Mouse (Mus musculus) yolk sac, embryonic 10.5 days (tissue): ENCODE measurements around the gene Sox12.
A peak's percentile ranks its signal among the peaks of the same experiment; 100 is the strongest.
"Not testable (repeated sequence)": the region's sequence is repeated elsewhere in the genome, so short reads cannot be mapped to it uniquely, and the experiment has no call there.

Experiments used
- DNase-seq: peaks from one replicate; pipeline ENCODE4 v3.0.0-alpha.2; 2017; ENCODE audit warnings: low spot score

The Sox12 gene

GRCm38 (mm10) chr2:152397680-152398435 is at the start of gene Sox12:
TSS of gene Sox12 (minus strand) at chr2:152398063.
- DNase-seq, result peak; percentile 97

- no peak for DNase-seq
Measured at GRCm38 (mm10) chr2:152447461-152447860, 49.6 kb upstream of the Sox12 start.

GRCm38 (mm10) chr2:152446642-152447041 is 48.8 kb upstream of the Sox12 start:
- no peak for DNase-seq

DNA sequence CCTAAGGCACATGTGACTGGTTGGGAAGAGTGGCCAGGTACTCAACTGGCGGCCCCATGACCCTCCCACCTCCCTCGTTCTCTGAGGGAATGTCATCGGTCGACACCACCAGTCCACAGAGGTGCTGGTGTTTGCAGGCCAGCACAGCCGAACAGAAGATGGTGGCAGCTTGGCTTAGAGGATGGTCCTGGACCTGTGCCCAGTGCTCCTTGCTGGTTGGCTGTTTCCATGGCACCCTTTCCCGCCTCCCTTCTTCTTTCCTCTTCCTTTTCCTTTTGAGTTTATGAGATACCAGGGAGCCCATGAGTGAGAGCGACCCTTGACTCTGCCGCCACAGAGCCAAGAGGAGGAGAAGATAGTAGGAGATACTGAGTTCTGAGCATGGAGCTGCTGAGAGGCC is 45.4 kb upstream of the Sox12 start:
- DNase-seq, result no peak

DNA sequence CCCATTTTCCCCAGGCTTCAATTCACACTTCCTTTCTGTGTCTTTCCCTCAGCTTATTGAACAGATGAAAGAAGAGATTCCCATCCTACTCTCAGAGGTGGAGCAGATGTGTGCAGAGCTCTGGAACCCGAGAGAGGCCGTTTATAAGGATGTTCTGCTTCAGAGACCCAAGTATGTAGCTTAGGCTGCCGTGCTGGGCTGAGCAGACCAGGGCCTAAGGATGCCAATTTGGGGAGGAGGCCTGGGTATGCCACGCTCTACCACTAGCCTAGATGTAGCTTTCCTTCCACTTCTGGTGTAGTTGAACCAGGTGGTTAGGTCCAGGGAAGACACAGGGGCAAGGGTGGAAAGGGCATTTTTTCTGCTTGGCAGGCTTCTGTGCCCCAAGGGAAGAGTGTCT is 44.5 kb upstream of the Sox12 start:
- DNase-seq, result no peak

DNA sequence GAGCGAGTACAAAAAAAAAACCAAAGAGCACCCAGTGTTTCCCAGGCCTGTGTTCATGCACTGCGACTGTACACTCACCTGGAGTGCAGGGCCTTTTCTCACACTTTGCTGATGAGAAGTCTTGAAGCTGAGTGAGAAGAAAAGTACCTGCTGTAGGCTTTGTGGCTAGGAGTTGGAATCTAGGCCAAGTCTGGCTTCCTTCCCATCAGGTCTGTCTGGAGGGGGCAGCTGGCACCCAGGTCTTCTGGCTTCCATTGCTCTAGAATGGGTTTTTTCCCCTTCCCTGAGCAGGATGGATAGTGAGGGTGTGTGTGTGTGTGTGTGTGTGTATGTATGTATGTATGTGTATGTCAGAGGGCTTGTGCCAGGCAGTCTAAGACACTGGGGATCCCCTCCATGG is 42.0 kb upstream of the Sox12 start:
- no peak for DNase-seq

DNA sequence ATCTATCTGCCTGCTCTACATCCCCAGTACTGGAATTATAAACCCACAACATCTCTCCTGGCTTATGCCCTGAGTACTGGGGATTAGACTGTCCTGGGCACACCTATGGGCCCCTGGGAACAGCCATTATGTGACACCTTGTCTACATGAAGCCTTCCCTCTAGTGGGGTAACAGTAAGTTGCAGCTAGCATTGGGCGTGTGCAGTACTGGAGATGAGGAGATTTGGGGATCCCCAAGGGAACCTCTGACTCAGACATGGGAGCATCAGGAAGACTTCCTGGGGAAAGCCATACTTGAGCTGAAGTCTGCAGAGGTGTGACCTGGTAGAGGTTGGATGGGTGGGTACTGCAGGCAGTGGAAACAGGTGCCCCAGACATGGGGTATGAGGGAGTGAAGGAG is 41.1 kb upstream of the Sox12 start:
- DNase-seq, result no peak

GRCm38 (mm10) chr2:152436983-152437860 is 39.4 kb upstream of the Sox12 start:
- DNase-seq, result peak; percentile 71

DNA sequence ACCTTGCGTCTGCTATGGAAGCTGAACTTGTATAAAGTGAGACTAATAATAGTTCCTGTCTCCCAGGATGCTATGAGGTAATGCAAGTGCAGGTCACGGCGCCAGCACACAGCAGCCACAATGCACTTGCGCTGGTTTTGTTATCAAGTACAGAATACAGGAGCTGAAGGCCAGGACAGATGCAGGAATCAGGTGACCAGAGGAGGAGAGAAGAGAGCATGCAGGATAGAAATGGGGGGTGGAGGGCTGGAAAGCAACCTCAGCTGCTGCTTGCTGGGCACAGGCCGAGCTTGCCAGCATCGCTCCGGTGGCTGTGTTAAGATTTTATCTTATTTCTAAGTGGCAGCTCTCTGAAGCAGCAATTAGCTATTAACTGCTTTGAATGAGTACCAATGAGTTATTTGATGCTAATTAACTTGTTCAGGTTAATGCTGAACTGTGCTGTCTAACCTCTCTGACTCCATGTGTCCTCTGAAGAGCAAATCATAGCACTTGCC is 38.6 kb upstream of the Sox12 start:
- DNase-seq, result no peak

GRCm38 (mm10) chr2:152428481-152428880 is 30.6 kb upstream of the Sox12 start:
- not testable (repeated sequence) for DNase-seq

- DNase-seq, result peak; percentile 37
Measured at GRCm38 (mm10) chr2:152427493-152427892, 29.6 kb upstream of the Sox12 start.

- no peak for DNase-seq
Measured at GRCm38 (mm10) chr2:152415786-152416185, 17.9 kb upstream of the Sox12 start.

DNA sequence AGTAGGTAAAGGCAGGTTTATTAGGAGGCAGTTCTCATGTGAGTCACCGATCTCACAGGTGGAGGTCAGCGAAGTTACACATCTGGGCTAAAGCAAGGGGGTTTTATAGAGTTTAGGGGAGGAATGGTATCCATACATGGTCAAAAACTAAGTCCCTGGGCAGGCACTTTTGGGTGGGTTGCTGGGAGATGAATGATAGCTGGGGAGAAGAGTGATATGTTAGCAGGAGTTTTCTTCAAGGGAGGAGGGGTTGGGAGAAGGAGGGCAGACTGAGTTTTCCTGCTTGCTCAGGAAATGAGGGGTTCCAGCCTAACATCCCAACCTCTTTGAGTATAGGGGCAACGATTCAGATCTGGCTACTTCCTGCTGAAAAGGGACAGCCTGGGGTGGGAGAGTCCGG is 17.4 kb upstream of the Sox12 start, which contains the start of gene 6820408C15Rik:
6820408C15Rik (plus strand) TSS at position 301 of the 400 bp plus-strand sequence.
- DNase-seq, result no peak

GRCm38 (mm10) chr2:152414591-152415165 is 16.8 kb upstream of the Sox12 start, which contains the start of gene Zcchc3:
TSS of gene Zcchc3 (minus strand) at chr2:152415027.
- peak; percentile 93 for DNase-seq

DNA sequence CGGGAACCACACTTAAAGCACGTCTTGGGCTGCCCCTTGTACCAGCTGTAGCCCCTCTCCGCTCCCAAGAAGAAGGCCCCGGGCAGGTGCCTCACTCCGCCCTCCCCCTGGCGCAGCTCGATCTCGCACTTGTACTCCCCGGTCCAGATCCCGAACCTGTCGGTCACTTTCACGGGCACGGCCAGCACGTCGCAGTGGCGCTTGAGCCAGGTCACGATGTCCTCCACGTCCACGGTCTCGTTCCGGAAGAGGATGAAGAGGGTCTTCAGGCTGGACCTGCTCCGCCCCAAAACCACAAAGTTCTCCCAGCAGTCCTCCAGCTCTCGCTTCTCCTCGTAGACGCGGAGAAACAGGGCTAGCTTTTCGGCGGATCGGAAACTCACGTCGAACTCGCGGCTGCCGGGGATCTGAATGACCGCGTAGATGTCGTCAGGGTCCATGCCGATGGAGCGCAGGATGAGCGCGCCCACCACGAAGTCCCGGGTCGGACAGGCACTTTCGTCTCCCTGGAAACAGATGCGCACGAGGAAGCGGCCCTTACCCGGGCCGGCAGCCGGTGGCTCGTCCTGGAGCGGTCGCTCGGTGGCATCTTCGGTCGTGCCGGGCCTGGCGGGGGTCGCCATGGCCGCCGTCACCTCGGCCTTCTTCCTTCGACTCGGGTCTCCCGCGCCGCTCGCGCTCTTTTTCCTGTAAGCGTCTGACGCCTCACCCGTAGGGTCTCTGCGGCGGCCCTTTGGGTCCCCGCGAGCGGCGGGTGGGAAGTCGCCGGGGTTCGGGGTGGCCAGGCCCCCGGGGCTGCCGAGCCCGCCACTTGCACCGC is 16.1 kb upstream of the Sox12 start:
- peak; percentile 64 for DNase-seq

GRCm38 (mm10) chr2:152413158-152413764 is 15.4 kb upstream of the Sox12 start:
- DNase-seq, result no peak

DNA sequence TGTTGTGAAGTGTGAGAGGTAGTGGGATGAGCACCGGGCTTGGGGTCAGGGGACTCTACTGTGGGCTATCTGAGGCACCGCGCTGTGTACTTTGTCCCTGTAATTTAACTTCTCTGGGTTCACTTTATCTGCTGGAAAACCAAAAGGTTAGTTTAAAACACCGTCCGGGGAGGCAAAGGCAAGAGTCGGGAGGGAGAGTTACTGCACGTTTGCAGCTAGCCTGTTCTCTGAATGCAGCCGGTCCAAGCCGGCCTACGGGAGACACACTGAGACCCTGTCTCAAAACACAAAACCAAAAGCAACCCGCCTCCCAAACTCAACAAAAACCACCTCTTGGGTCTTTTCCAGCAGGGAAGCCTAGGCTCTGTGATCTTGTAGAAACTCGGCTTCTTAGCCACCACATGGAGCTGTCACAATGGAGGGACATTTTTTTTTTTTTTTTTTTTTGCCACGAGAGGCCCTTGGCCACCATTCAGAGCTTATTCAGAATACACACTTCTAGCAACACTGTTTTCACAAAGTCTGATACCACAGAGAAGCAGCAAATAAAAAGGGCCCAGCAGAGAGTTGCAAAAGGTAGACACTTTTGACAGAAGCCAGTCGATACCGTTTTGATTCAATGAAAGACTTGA is 14.8 kb upstream of the Sox12 start:
- DNase-seq, result peak; percentile 75

GRCm38 (mm10) chr2:152411471-152411870 is 13.6 kb upstream of the Sox12 start:
- DNase-seq, result peak; percentile 51

DNA sequence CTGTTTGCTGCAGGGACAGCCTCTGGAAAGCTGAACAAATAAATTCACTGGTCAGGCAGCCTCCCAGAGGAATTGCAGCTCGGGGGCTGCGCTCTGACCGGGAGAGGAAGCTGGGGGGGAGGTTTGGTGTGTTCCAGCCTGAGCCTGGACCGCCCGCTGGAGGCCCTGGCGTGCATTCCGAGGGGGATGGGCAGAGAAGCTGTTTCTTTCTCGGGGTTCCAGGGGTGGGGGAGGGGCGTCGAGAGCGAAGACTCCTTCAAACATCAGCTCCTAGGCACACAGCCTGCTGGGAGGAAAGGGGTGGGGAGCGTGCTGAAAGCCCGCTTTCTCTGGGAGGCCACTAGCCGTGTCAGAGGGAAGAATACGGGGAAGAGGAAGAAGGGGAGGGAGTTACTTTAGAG is 13.1 kb upstream of the Sox12 start:
- DNase-seq, result peak; percentile 95

DNA sequence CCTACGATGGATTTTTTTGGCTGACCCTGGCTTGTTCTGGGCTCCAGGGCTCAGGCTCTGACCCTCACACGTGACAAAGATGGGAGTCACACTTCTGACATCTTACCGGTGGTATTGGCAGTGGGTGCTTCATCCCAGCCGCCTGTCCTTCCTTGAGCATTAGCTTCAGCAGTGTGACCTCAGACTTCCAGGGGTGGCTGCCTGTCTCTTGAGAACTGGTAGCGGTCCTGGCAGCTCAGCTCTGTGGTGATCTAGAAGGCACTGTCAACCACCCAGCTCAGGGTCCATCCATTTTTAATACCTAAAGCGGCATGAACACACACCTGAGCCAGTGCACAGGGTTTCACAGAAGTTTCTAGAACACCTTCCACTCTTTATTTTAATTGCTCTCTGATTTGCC is 11.9 kb upstream of the Sox12 start:
- DNase-seq, result no peak

GRCm38 (mm10) chr2:152406126-152406525 is 8.3 kb upstream of the Sox12 start:
- peak; percentile 94 for DNase-seq
